Mouse (Mus musculus) embryonic facial prominence, embryonic 13.5 days (tissue): Measurements from ENCODE around the gene Arpc2. TPM values are rescaled to one million over a fixed set of nuclear protein-coding genes. Genes with fewer than 3 reads are reported as not detected.

Source experiments
- ATAC-seq: fragments of 200-750 bp; cut with Nextera tagmentation; 2 replicates; pipeline ENCODE4 v1.8.0; 2017; ENCODE audit warnings: low read depth; ENCODE audit not compliant: insufficient number of reproducible peaks, insufficient read depth, low FRiP score, low TSS enrichment
- H3K27ac ChIP-seq: fragments of 300-500 bp; sonication (generic); 2 replicates; pipeline ENCODE4 v1.5.1; 2015; ENCODE audit warnings: moderate library complexity, mild to moderate bottlenecking, inconsistent platforms
- H3K27me3 ChIP-seq: fragments of 300-500 bp; sonication (generic); 2 replicates; pipeline ENCODE4 v1.6.1; 2015; ENCODE audit warnings: mild to moderate bottlenecking, inconsistent platforms
- H3K36me3 ChIP-seq: fragments of 300-500 bp; sonication (generic); 2 replicates; pipeline ENCODE4 v1.6.1; 2015; ENCODE audit warnings: mild to moderate bottlenecking, inconsistent platforms
- H3K4me1 ChIP-seq: fragments of 300-500 bp; sonication (generic); 2 replicates; pipeline ENCODE4 v1.6.1; 2015; ENCODE audit warnings: inconsistent platforms
- H3K4me2 ChIP-seq: fragments of 300-500 bp; sonication (generic); 2 replicates; pipeline ENCODE4 v1.6.1; 2015; ENCODE audit warnings: moderate library complexity, mild to moderate bottlenecking, inconsistent platforms
- H3K4me3 ChIP-seq: fragments of 300-500 bp; sonication (generic); 2 replicates; pipeline ENCODE4 v1.5.1; 2015; ENCODE audit warnings: mild to moderate bottlenecking, inconsistent platforms
- H3K9ac ChIP-seq: fragments of 300-500 bp; sonication (generic); 2 replicates; pipeline ENCODE4 v1.6.1; 2015; ENCODE audit warnings: mild to moderate bottlenecking, inconsistent platforms
- H3K9me3 ChIP-seq: fragments of 300-500 bp; sonication (generic); 2 replicates; pipeline ENCODE4 v1.6.1; 2016; ENCODE audit warnings: inconsistent platforms
- WGBS: fragments of 180-500 bp; shearing (Covaris S2); methylation state at CpG from one replicate; pipeline ENCODE4 v1.1.7; 2015; ENCODE audit warnings: mixed read lengths; 5-methylcytosine and 5-hydroxymethylcytosine counted together
- polyA plus RNA-seq: library from polyadenylated mRNA; unstranded; fragments of >200 nt; fragmentation: Nextera tagmentation; extraction: Ambion mirVana; gene quantifications from 2 replicates; pipeline ENCODE4 v1.2.1, GENCODE M21; 2015

Gene Arpc2
- polyA plus RNA-seq, 1 experiment from 2014 or later: 400 TPM

- H3K4me2 ChIP-seq: no peak overlapping the region
- 65% methylated on average over 6 of the region's 6 CpGs for WGBS
Measured at GRCm38 (mm10) chr1:74277041-74277440, 41.2 kb downstream of the Arpc2 start.

GRCm38 (mm10) chr1:74277883-74278537 is 42.1 kb downstream of the Arpc2 start:
- WGBS: 61% methylated on average over 8 of the region's 8 CpGs
- ATAC-seq: no peak
- peaks cover 22% of the 10 kb centered on the region for H3K4me1 ChIP-seq

More at GRCm38 (mm10) chr1:74277041-74277440, 41.2 kb downstream of the Arpc2 start:
- Histone ChIP-seq H3K9me3 (no peaks in the 10 kb centered on the region), H3K9ac (no peak overlapping the region), H3K36me3 (peaks cover 37% of the 10 kb centered on the region), H3K27ac (no peak overlapping the region), H3K27me3 (no peaks in the 10 kb centered on the region), H3K4me3 (no peak overlapping the region), H3K4me1 (peaks cover 18% of the 10 kb centered on the region)
- ATAC-seq: no peak

GRCm38 (mm10) chr1:74278538-74278937 is 42.7 kb downstream of the Arpc2 start, which contains the start of gene Gpbar1:
Gene Gpbar1 (plus strand): TSS chr1:74278550.
- no peak within 1 kb of the TSS for H3K27ac ChIP-seq
- 0 out of 2 replicates have a peak within 1 kb of the TSS, but pooled peaks have one; percentile 16 for H3K9ac ChIP-seq
- peaks cover 49% of the 10 kb centered on the region for H3K36me3 ChIP-seq
- H3K4me1 ChIP-seq: peaks cover 26% of the 10 kb centered on the region
- ATAC-seq: no peak
- 92% methylated on average over 10 of the region's 10 CpGs for WGBS
- H3K9me3 ChIP-seq: no peaks in the 10 kb centered on the region
- H3K4me2 ChIP-seq: no peak within 1 kb of the TSS
- no peak within 1 kb of the TSS for H3K4me3 ChIP-seq
- no peaks in the 10 kb centered on the region for H3K27me3 ChIP-seq

More at GRCm38 (mm10) chr1:74277883-74278537, 42.1 kb downstream of the Arpc2 start:
- H3K36me3 ChIP-seq: peaks cover 46% of the 10 kb centered on the region
- H3K27me3 ChIP-seq: no peaks in the 10 kb centered on the region
- H3K27ac ChIP-seq: no peak overlapping the region
- H3K9ac ChIP-seq: 0 out of 2 replicates have a peak overlapping the region, but pooled peaks have one; percentile 16
- H3K4me3 ChIP-seq: no peak overlapping the region
- H3K4me2 ChIP-seq: no peak overlapping the region
- H3K9me3 ChIP-seq: no peaks in the 10 kb centered on the region

GRCm38 (mm10) chr1:74278988-74279387 is 43.1 kb downstream of the Arpc2 start:
- Histone ChIP-seq H3K36me3 (peaks cover 49% of the 10 kb centered on the region), H3K4me1 (peaks cover 30% of the 10 kb centered on the region), H3K4me2 (no peak overlapping the region), H3K9me3 (no peaks in the 10 kb centered on the region), H3K9ac (no peak overlapping the region), H3K27me3 (no peaks in the 10 kb centered on the region), H3K4me3 (no peak overlapping the region), H3K27ac (no peak overlapping the region)
- WGBS: 88% methylated on average over 11 of the region's 11 CpGs
- no peak for ATAC-seq

GRCm38 (mm10) chr1:74280591-74281325 is 44.9 kb downstream of the Arpc2 start:
- 0 out of 2 replicates have a peak overlapping the region, but pooled peaks have one; percentile 7 for H3K9ac ChIP-seq
- no peak for ATAC-seq
- no peak overlapping the region for H3K4me3 ChIP-seq
- no peaks in the 10 kb centered on the region for H3K27me3 ChIP-seq
- H3K9me3 ChIP-seq: no peaks in the 10 kb centered on the region
- WGBS: 90% methylated on average over 14 of the region's 14 CpGs
- H3K4me2 ChIP-seq: no peak overlapping the region
- H3K27ac ChIP-seq: no peak overlapping the region
- peaks cover 21% of the 10 kb centered on the region for H3K4me1 ChIP-seq
- peaks cover 49% of the 10 kb centered on the region for H3K36me3 ChIP-seq

- 88% methylated on average over 2 of the region's 2 CpGs for WGBS
- Histone ChIP-seq H3K36me3 (peaks cover 49% of the 10 kb centered on the region), H3K9ac (0 out of 2 replicates have a peak overlapping the region, but pooled peaks have one; percentile 7), H3K27ac (no peak overlapping the region), H3K4me1 (peaks cover 27% of the 10 kb centered on the region), H3K4me2 (no peak overlapping the region), H3K9me3 (no peaks in the 10 kb centered on the region), H3K4me3 (no peak overlapping the region), H3K27me3 (no peaks in the 10 kb centered on the region)
- ATAC-seq: no peak
Measured at GRCm38 (mm10) chr1:74281372-74281771, 45.5 kb downstream of the Arpc2 start.

GRCm38 (mm10) chr1:74281886-74282285 is 46.0 kb downstream of the Arpc2 start:
- Histone ChIP-seq H3K27me3 (no peaks in the 10 kb centered on the region), H3K9ac (0 out of 2 replicates have a peak overlapping the region, but pooled peaks have one; percentile 11), H3K36me3 (peaks cover 49% of the 10 kb centered on the region), H3K27ac (no peak overlapping the region), H3K4me1 (peaks cover 29% of the 10 kb centered on the region), H3K4me2 (no peak overlapping the region), H3K9me3 (no peaks in the 10 kb centered on the region), H3K4me3 (no peak overlapping the region)
- ATAC-seq: no peak
- 97% methylated on average over 8 of the region's 8 CpGs for WGBS

GRCm38 (mm10) chr1:74282896-74283625 is 47.2 kb downstream of the Arpc2 start:
- no peaks in the 10 kb centered on the region for H3K27me3 ChIP-seq
- H3K4me1 ChIP-seq: peaks cover 25% of the 10 kb centered on the region
- no peak overlapping the region for H3K4me3 ChIP-seq
- peak overlapping the region; percentile 89 for H3K4me2 ChIP-seq
- WGBS: 88% methylated on average over 10 of the region's 10 CpGs
- no peaks in the 10 kb centered on the region for H3K9me3 ChIP-seq
- ATAC-seq: no peak
- peaks cover 55% of the 10 kb centered on the region for H3K36me3 ChIP-seq
- H3K27ac ChIP-seq: no peak overlapping the region
- H3K9ac ChIP-seq: no peak overlapping the region

GRCm38 (mm10) chr1:74283686-74284463 is 48.0 kb downstream of the Arpc2 start:
- peaks cover 27% of the 10 kb centered on the region for H3K4me1 ChIP-seq
- peak overlapping the region; percentile 89 for H3K4me2 ChIP-seq
- H3K9me3 ChIP-seq: no peaks in the 10 kb centered on the region
- H3K9ac ChIP-seq: peak overlapping the region; percentile 90
- 13% methylated on average over 15 of the region's 15 CpGs for WGBS
- peak overlapping the region; percentile 80 for H3K4me3 ChIP-seq
- no peaks in the 10 kb centered on the region for H3K27me3 ChIP-seq
- peak; percentile 44 for ATAC-seq
- H3K36me3 ChIP-seq: peaks cover 58% of the 10 kb centered on the region
- H3K27ac ChIP-seq: peak overlapping the region; percentile 82

GRCm38 (mm10) chr1:74284543-74285160 is 48.8 kb downstream of the Arpc2 start, which contains the start of the genes Aamp and Pnkd:
Gene Aamp (minus strand): TSS chr1:74284738.
Gene Pnkd (plus strand): TSS chr1:74284930.
- peaks cover 27% of the 10 kb centered on the region for H3K4me1 ChIP-seq
- H3K4me2 ChIP-seq: peak within 1 kb of the TSS; percentile 89
- H3K4me3 ChIP-seq: peak within 1 kb of the TSS; percentile 80
- ATAC-seq: peak; percentile 97
- H3K27ac ChIP-seq: peak within 1 kb of the TSS; percentile 82
- H3K9ac ChIP-seq: peak within 1 kb of the TSS; percentile 90
- H3K27me3 ChIP-seq: no peaks in the 10 kb centered on the region
- H3K9me3 ChIP-seq: no peaks in the 10 kb centered on the region
- under 1% methylated on average over 55 of the region's 56 CpGs for WGBS
- peaks cover 58% of the 10 kb centered on the region for H3K36me3 ChIP-seq
